Mouse (Mus musculus) erythroblast, adult 5-6 weeks (primary cell): ENCODE results near the gene Fam129b. TPM values are rescaled to one million over a fixed set of nuclear protein-coding genes. Genes with fewer than 3 reads are reported as not detected.
"Not testable (repeated sequence)": the region's sequence is repeated elsewhere in the genome, so short reads cannot be mapped to it uniquely, and the experiment has no call there.

ENCODE experiments used
- ATAC-seq: replicated peaks from 2 replicates; pipeline ENCODE4 v1.8.0; 2016; ENCODE audit warnings: moderate number of reproducible peaks, mild to moderate bottlenecking, moderate TSS enrichment, inconsistent platforms; ENCODE audit not compliant: poor library complexity, low FRiP score, severe bottlenecking
- total RNA-seq, 2 experiments: library from RNA; stranded (forward) in 1 of 2; stranded (reverse) in 1 of 2; fragments of 150-400 nt in 1 of 2; fragments of 200-764, 138-1000 nt in 1 of 2; gene quantifications; 2 replicates each; pipeline versions ENCODE4 v1.2.3 to v1.2.4; 2015 to 2017; ENCODE audit warnings: low replicate concordance in 2 of 2

The Fam129b gene
- total RNA-seq (2015; ENCODE audit: low replicate concordance) (3.1 and 5.8 TPM in 2 replicates), total RNA-seq (2017; ENCODE audit: low replicate concordance) (2.6 and 5.6 TPM in 2 replicates)

DNA sequence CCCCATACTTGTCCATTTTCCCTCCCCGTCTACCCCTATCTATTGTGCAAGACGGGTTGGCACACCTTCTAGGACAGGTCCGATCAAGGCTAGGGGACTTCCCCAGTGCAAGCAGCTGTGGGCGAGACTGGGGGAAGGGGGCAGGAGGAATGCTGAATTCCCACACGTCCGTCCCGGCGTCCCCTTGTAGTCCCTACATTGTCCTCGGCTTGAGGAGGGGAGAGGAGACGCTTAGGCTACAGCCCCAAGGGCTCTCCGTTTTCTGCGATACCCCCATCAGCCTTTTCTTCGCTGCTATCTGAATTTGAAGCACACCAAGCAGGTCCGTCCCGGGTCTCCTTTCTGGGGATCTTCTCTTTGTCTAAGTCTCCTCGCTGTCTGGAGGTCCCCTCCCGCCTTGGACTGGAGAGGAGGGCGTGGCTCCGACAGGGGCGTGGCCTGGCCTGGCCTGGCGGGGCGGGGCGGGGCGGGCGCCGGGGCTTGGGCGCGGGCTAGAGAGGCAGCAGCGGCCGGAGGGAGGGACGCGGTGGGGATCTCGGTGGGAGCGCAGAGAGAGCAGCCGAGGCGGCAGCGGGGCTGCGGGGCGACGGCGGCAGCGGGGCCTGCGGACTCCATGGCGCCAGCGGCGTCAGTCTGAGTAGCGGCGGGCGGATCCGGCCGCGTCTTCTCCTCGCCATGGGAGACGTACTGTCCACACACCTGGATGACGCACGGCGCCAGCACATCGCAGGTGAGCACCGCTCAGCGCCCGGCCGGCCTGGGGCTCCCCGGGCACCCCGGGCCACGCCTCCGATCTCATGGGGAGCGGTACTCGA lies at the start of gene Fam129b:
Gene Fam129b, plus strand, starts transcription at position 440 of the 815 bp plus-strand sequence.
- peak; percentile 65 for ATAC-seq

- no peak for ATAC-seq
These were observed 46.8 kb upstream of the Fam129b start for GRCm38 (mm10) chr2:32828979-32829676.

- ATAC-seq: no peak
These were observed 41.4 kb upstream of the Fam129b start for GRCm38 (mm10) chr2:32834496-32834895.

DNA sequence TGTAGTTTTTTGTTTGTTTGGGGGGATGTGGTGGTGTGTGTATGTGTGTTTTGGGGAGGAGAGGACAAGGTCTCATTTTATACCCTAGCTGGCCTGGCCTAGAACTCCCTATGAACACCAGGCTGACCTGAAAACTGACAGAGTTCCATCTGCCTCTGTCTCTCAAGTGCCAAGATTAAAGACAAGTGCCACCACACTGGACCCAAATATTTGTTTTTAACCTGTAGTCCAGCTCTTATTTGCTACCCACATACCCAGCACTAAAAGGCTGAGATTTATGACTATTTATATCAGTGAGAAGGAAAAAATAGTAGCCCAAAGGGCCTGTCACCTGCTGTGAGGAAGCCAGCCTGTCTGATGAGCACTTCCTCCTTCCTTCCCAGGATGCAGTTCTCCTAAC lies 40.3 kb upstream of the Fam129b start:
- ATAC-seq: no peak

GRCm38 (mm10) chr2:32838147-32838884 lies 37.6 kb upstream of the Fam129b start:
- ATAC-seq: no peak

GRCm38 (mm10) chr2:32839261-32839660 lies 36.7 kb upstream of the Fam129b start:
- no peak for ATAC-seq

GRCm38 (mm10) chr2:32841099-32841498 lies 34.8 kb upstream of the Fam129b start:
- ATAC-seq: no peak

DNA sequence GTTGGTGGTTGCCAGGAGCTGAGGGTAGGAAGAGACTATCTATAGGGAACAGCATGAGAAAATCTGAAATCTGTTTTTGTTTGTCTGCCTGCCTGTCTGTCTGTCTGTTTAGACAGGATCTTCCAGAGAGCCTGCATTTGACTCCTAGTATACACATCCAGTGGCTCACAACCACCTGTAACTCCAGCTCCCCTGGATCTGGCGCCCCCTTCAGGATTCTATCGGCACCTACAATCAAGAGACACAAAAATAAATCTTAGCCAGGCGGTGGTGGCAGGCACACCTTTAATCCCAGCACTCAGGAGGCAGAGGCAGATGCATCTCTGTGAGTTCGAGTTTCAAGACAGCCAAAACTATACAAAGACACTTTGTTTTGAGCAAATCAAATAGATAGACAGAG lies 33.4 kb upstream of the Fam129b start:
- no peak for ATAC-seq

- no peak for ATAC-seq
These were observed 30.3 kb upstream of the Fam129b start for GRCm38 (mm10) chr2:32845572-32846100.

DNA sequence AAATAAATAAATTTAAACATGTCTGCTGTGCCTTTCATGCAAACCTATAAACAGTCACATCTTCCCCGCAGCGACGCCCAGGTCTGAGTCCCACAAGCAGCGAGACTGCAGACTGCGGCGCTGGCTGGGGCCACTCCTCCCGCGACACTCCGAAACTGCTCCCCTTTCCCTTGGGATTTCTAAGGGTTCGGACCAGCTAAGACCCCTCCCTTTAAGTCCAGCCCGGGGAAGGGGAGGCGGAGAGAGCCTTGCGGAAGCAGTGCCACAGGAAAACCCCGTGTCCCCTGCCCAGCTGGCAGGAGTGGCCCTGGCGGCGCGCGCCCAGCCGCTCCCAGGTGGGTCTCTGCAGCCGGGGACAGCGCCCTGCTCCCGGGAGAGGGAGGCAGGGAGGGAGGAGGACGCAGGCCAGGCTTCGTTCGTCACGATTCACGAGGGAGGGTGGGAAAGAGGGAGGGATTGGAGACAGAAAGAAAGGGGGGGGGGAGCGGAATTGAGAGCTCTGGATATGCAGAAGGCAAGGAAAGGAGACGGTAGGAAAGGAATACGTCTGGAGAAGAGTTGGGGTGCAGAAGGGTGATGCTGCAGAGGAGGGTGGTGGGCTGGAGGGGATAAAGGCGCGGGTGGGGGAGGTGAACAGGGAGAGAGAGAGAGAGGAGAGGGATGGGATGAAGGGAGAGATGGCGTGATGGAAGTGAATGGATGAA lies 29.7 kb upstream of the Fam129b start:
- ATAC-seq: peak; percentile 58

DNA sequence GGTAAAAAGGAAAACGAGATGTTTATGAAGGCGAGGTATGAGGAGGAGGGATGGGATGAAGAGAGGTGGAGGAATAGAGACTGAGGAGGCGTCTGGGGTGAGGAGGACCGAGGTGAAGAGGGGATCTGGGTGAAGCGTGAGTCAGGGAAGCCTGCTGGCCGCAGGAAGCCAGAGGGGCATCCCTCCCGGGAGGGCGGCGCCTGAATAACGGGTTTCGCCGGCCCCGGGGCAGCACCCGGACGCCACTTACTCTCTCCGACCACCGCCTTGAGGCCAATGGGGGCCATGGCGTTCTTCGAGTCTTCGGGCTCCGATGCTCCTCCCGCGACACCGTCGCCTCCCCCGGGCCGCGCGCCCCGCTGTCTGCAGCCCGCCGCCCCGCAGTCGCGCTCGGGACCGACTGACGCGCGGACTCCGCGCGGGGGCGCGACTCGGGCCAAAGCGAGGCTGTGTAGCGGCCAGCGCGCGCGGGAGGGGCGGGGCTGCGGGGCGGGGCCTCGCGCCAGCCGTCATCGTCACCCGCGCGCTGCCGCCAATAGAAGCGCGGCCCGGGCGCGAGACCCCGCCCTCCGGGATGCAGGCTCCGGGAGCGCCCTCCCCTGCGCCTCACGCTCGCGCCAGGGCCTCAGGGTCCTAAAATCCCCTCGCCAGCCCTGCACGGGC lies 29.0 kb upstream of the Fam129b start, which contains the start of gene Stxbp1:
Gene Stxbp1, minus strand, starts transcription at position 441 of the 663 bp plus-strand sequence.
- peak; percentile 91 for ATAC-seq

GRCm38 (mm10) chr2:32847468-32847821 lies 28.5 kb upstream of the Fam129b start:
- peak; percentile 55 for ATAC-seq

GRCm38 (mm10) chr2:32852156-32852555 lies 23.8 kb upstream of the Fam129b start:
- no peak for ATAC-seq

DNA sequence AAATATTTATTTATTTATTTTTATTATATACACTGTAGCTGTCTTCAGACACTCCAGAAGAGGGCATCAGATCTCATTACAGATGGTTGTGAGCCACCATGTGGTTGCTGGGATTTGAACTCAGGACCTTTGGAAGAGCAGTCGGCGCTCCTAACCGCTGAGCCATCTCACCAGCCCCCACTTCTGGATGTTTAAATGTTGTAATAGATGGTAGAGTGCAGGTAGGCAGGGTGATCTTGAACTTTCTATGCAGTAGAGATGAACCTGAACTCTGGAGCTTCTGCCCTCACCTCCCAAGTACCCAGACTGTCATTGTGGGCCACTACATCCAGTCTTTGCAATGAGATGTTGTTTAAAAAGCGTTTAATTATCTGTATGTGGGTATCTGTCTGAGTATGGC lies 22.2 kb upstream of the Fam129b start:
- not testable (repeated sequence) for ATAC-seq

- peak; percentile 61; the same call in 1 of the 2 replicates for ATAC-seq
These were observed 21.7 kb upstream of the Fam129b start for GRCm38 (mm10) chr2:32854206-32854605.

DNA sequence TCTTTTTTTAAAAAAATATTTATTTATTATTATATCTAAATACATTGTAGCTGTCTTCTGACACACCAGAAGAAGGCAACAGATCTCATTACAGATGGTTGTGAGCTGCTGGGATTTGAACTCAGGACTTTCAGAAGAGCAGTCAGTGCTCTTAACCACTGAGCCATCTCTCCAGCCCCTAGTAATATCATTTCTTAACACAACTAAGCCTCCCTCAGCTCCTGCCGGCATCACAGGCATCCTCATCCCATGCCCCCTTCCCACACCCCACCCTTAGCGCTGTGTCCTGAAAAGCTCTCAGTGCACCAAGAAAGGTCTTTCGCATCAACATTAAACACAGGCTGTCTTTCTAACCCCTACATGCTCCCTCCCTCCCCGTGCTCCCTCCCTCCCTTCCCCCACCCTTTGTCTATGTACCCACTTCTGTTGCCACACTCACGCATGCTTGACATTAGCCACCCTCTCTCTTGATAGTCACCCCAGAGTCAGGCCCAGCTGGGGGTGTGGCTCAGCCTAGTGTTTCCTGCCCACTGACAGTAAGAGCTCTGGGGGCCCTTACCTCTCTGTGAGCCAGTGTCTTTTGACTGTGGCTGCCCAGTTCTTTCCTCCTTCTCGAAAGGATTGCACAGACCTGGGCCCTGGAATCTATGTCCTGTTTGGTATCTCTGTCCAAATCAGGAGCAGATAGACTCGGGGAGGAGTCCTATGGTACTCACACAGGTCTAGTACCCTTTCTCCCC lies 20.7 kb upstream of the Fam129b start:
- no peak for ATAC-seq

GRCm38 (mm10) chr2:32855790-32856465 lies 20.0 kb upstream of the Fam129b start:
- ATAC-seq: no peak

DNA sequence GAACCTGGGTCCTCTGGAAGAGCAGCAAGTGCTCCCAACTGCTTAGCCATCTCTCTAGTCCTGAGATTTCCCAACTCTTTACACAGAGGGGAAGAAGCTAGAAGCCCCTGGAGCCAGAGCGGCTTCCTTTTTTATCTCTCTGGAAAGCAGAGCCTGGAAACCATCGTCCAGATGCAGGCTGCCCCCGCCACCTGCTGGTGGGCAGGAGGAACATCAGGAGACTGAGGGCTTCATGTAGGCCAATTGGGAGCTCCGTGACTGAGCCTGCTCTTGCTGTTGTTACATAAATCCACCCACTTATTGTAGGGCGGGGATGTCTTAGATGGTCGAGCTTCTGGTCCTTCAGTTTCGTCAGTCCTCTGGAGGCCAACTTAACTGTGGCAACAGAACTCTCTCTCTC lies 18.3 kb upstream of the Fam129b start:
- ATAC-seq: peak; percentile 83
